Mouse (Mus musculus) layer of hippocampus, adult 11-12 months (tissue): ENCODE data around the gene 1700012B07Rik.
A peak's percentile ranks its signal among the peaks of the same experiment; 100 is the strongest.

ENCODE experiments used
- DNase-seq: peaks from one replicate; pipeline ENCODE4 v3.0.0; 2022; ENCODE audit warnings: low spot score

1700012B07Rik gene

GRCm38 (mm10) chr11:109846343-109846742 lies 18.5 kb upstream of the 1700012B07Rik start:
- DNase-seq: no peak

DNA sequence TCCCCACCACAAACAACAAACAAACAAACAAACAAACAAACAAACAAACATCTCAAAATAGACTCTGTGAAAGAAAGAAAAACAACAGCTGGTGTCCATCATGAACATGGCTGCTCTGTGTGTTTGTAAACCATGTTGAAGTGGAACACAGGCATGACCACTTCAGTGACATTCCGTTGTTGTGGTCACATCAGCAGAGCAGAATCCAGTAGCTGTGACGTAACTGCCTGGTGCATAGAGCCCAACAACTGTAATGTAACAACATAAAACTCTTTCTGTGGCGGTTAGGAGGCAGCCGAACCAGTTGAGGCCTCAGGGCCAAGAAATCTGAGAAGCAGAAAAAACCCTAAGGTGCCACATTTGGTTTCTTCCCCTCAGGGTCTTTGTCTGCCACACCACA lies 17.8 kb upstream of the 1700012B07Rik start:
- DNase-seq: no peak

DNA sequence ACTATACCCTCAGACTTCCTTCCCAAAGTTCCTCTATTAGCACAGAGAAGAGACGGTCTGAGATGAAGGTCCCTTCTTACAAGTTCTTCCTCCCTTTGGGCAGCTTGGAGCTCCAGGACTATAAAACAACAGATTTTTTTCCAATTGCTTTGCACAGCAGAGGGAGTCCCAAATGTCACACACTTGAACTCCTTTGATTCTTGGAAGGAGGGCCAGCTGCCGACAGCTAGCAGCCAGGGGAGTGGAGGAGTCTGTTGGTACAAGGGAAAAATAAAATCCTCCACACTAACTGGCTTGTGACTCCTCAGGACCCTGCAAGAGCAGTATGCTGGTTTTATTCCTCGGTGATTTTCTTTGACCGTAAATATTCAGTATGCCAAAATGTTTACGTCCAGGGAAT lies 16.6 kb upstream of the 1700012B07Rik start:
- DNase-seq: no peak

- DNase-seq: no peak
Measured at GRCm38 (mm10) chr11:109830368-109830767, 2.5 kb upstream of the 1700012B07Rik start.

GRCm38 (mm10) chr11:109822280-109822679 lies 5.6 kb downstream of the 1700012B07Rik start:
- DNase-seq: no peak

DNA sequence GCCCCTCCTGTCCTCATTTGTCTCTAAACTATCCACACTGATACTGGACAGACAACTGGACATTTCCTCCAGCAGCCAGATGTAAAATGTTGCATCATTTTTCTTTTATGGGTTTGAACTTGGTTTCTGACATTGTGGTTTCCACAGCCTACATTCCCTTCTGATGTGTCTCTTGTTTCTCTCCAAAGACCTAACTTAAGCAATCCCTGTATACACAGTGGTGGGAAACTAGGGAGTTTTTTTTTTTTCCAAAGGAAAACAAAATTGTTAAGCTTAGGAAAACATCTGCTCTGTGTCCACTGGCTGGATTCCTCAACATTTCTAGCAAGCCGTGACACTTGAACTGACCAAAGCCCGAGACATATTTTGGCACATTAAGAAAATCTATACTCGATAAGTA lies 10.4 kb downstream of the 1700012B07Rik start:
- DNase-seq: no peak

DNA sequence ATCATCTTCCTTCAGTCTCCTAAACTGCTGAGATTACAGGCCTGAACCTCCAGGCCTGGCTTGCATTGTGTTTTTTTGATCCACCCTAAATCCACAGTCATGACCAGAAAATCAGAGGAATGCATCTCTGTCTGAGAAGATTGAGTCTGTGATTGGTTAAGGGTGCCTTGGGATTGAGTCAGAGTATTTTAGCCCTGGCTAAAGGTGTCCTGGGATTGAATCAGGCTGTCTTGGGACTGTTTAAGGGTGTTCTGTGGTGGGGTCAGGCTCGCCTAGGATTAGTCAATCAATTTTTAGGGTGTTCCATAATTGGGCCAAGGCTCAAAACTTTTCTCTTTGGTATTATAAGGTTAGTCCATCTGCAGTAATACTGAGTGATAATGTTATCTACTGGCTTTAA lies 10.9 kb downstream of the 1700012B07Rik start:
- no peak for DNase-seq

- no peak for DNase-seq
Measured at GRCm38 (mm10) chr11:109811721-109812120, 16.1 kb downstream of the 1700012B07Rik start.

GRCm38 (mm10) chr11:109809175-109809855 lies 18.5 kb downstream of the 1700012B07Rik start:
- peak; percentile 37 for DNase-seq

DNA sequence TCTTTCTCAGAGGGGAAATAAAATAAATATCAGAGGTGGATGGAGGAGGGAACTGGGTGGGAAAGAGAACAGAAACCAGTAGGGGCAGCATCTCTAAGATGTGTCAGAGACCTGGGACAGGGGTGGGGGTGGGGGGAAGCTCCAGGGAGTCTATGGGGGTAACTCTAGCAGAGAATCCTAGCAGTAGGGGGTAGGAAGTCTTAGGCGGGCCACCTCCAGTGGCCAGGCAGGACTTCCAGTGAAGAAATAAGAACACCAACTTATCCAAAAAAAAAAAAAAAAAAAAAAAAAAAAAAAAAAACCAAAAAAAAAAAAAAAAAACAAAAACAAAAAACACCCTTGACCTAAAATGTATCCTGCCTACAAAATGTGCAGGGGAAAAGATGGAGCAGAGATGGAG lies 26.3 kb downstream of the 1700012B07Rik start:
- no peak for DNase-seq

DNA sequence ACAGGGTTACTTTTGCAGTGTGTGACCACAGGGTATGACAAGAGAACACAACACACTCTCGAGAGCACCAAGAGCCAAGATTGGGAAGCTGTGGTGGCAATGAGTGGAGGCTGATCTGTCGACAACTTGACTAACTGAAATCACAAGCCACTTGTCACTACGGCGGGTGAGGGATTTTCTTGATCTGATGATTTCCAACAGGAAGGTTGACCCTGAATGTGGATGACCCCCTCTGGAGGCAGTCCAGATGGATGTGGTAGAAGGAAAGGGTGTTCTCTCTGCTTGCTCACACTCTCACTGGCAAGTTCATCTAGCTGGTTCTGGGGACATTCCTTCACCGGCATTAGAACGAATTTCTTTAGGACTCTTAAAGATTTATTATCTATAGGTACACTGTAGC lies 30.3 kb downstream of the 1700012B07Rik start:
- no peak for DNase-seq

- DNase-seq: no peak
Measured at GRCm38 (mm10) chr11:109795536-109795935, 32.3 kb downstream of the 1700012B07Rik start.

GRCm38 (mm10) chr11:109793578-109793977 lies 34.3 kb downstream of the 1700012B07Rik start:
- no peak for DNase-seq

GRCm38 (mm10) chr11:109792401-109792997 lies 35.3 kb downstream of the 1700012B07Rik start:
- no peak for DNase-seq

DNA sequence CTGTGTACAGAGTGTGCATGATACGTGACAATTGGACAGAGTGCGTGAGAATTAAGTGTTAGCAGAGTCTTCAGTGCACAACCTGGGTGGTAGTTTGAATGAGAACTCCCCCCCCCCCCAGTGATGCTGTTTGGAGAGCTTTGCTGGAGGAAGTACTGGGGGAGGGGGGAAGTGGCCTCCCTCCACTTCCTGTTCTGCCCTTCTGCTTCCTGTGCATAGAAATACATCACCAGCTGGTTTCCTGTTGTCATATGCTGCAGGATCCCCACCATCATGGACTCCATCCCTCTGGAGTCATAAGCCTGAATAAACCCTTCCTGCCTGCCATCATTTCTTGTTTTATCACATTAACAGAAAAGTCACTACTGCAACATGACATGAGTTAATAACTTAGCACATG lies 35.9 kb downstream of the 1700012B07Rik start:
- no peak for DNase-seq

GRCm38 (mm10) chr11:109790221-109790620 lies 37.6 kb downstream of the 1700012B07Rik start:
- no peak for DNase-seq

- DNase-seq: peak; percentile 14
Measured at GRCm38 (mm10) chr11:109785392-109785791, 42.5 kb downstream of the 1700012B07Rik start.

DNA sequence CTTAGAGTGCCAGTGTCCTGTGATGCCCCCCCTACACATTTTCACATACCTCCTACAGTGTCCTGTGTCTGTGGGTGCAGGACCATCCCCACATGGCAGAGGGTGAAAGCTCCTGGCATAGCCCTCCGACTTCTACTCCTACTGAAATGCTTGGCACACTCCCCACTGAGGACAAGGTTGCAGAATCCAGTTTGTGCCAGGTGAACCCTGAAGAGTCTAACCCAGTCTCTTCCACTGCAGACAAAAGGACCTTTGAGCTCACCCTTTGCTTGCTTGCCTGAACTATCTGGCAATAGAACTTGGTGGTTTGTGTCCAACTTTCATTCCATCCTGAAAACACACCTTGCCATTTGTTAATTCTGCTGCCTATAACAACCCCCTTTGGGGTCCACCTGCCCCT lies 56.5 kb downstream of the 1700012B07Rik start:
- DNase-seq: no peak

GRCm38 (mm10) chr11:109770185-109770584 lies 57.7 kb downstream of the 1700012B07Rik start:
- no peak for DNase-seq

GRCm38 (mm10) chr11:109769091-109769490 lies 58.8 kb downstream of the 1700012B07Rik start:
- DNase-seq: no peak

DNA sequence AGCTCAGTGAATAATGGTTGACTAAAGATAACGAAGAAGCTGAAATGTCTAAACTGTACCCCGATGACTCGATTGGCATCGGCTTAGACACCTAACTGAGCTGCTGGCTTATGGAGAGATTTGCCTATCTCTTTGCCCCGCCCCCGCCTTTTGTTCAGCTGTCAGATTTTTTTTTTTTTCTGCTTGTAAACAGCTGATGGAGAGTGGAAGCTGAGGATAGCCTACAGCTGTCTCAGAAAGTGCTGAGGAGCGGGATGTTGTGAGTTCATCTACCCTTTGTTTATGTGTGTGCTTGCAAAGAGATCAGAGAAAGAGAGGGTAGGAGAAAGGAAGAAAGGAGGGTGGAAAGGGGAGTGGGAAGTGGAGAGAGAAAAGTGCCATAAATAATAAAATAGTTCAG lies 67.8 kb downstream of the 1700012B07Rik start:
- no peak for DNase-seq

DNA sequence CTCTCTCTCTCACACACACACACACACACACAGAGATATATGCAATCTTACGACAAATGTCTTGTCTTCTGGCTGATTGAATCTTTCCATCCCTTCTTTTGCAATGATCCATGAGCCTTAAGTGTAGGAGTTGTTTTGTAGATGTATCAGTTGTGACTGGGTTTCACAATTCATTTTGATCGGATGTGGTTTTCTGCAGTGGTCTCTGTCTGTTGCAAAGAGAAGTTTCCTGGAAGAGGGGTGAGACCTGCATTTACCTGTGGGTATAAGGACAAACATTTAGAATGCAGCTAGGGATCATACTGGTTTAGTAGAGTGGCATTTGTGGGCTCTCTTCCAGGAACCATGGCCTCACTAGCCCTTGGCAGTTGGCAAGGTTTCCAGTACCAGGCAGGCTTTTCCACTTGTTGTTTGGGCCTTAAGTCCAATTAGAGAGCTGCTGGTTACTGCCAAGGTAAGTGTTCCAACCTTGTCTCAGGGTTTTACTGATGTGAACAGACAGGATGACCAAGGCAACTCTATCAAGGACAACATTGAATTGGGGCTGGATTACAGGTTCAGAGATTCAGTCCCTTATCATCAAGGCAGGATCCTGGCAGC lies 69.1 kb downstream of the 1700012B07Rik start:
- no peak for DNase-seq

- DNase-seq: peak; percentile 47
Measured at GRCm38 (mm10) chr11:109754105-109754602, 73.7 kb downstream of the 1700012B07Rik start.
